Mouse (Mus musculus) embryo, embryonic 11.5 days (tissue): ENCODE results near the gene Babam2.
"Not testable (repeated sequence)": the region's sequence is repeated elsewhere in the genome, so short reads cannot be mapped to it uniquely, and the experiment has no call there.

Source experiments
- DNase-seq: peaks from one replicate; pipeline ENCODE4 v3.0.0-alpha.2; 2012; ENCODE audit warnings: low read depth, low spot score

Babam2 gene

DNA sequence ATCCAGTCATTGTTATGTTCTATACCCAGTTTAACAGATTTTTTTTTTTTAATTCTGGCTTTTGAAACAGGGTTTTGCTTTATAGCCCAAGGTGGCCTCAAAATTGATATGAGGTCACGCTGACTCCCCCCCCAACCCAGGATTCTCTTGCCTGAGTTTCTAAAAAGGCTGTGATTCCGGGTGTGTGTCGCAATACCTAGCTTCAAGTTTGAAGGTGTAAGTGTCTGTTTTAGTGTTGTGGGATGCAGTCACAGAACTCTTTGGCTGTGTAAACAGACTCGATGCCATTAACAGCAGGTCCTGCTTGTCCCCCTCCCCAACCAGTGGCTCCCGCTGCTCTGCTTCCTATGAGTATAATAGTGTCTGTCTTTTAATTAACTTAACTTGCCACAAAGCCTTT lies 84.1 kb downstream of the Babam2 start:
- no peak for DNase-seq

DNA sequence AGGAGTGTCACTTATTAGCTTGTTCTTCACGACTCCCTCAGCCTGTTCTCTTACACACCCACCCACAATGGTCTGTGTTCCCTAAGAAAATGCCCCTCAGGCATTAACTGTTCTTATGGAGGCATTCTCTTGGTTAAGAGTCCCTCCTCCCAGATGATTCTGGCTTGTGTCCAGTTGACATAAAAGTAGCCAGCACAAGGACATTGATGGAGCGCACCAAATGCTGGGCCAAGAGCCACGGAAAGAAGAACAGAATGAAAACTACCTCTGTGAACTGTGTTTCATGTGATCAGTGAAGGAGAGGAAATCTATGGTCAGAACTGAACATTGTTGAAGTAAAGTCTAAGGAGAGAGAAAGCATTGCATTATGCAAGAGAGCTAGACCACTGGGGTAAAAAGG lies 89.7 kb downstream of the Babam2 start:
- no peak for DNase-seq

- DNase-seq, result no peak
These were observed 90.1 kb downstream of the Babam2 start for GRCm38 (mm10) chr5:31787622-31788021.

GRCm38 (mm10) chr5:31792338-31792737 lies 94.9 kb downstream of the Babam2 start:
- DNase-seq, result no peak

- no peak for DNase-seq
These were observed 95.4 kb downstream of the Babam2 start for GRCm38 (mm10) chr5:31792863-31793262.

GRCm38 (mm10) chr5:31795414-31795813 lies 97.9 kb downstream of the Babam2 start:
- DNase-seq, result no peak

DNA sequence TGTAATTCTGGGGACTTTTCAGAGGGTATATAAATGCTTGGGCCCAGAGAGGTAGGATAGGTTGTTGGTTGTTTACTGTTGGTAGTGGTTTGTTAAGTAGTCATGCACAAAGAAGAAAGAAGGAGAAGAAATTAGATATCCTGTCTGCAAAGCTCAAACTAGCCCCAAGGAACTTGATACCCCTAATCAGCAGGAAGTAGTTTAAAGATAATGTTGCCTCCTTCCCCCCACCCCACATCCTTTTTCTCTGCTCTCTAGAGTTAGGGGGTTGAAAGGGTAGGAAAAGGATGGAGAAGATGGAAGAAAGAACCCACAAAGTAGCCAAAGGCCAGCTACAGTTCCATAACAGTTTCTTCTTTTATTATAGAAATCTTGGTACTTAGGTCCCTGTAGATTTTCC lies 99.5 kb downstream of the Babam2 start:
- no peak for DNase-seq

DNA sequence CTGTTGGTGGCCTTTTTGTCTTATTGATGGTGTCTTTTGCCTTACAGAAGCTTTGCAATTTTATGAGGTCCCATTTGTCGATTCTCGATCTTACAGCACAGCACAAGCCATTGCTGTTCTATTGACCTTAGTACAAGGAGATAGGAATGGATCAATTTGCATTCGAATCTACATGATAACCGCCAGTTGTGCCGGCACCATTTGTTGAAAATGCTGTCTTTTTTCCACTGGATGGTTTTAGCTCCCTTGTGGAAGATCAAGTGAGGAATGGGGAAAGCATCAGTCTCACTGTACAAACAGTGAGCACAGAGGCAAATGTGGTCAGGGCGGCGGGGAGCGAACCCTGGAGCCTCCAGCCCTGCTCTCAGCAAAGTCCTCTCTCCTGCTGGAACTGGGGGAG lies 106.7 kb downstream of the Babam2 start:
- DNase-seq, result not testable (repeated sequence)

DNA sequence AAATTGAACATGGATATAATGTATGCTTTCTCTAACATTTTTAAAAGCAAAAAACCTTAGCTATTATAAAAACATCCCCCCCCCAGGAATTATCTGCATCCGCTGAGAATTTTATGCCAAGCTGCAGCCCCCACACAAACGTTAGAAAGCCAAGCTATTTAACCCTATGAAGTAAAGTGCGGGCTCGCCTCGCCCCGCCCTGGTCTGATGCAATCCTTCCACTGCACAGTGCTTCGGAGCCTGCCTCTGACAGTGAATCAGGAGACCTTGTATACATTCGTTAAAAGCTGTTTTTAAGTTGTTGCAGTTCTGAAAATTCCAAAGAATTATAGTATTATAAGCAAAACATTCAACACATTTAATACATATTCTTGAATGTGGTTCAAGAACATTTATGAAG lies 107.3 kb downstream of the Babam2 start:
- DNase-seq, result no peak

DNA sequence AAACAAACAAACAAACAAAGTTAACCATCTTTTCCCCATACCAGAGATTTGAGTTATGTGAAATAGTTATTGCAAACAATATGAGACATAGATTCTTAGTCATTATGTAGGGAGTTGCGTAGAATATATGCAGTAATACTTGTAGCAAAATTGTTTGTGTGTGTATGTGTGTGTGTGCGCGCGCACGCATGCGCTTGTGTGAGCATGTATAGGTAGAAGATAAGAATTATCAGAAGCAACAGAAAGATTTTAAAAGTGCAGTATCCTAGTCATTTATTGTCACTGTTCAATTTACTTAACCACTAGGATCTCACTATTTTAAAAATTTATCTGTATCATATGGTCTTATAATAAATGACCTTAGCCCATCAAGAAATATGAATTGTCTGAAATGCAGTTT lies 109.8 kb downstream of the Babam2 start:
- DNase-seq, result no peak

DNA sequence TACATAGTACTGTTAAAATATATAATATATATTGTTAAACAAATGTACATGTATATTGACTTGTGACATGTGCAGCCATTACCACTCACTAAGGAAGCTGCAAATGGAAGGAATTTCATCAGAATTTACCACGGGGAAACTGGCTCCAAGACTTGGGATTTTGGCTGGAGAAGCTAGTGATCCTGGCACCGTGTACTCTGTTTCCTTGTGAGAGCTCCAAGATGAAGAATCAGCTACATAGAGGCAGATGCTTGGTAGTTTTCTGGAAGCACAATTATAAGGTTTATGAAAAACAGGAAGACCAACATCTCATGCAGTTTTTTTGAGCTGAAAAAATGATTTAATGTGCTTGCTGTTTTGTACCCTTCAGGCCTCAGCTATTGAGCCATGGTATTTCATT lies 110.8 kb downstream of the Babam2 start:
- no peak for DNase-seq

DNA sequence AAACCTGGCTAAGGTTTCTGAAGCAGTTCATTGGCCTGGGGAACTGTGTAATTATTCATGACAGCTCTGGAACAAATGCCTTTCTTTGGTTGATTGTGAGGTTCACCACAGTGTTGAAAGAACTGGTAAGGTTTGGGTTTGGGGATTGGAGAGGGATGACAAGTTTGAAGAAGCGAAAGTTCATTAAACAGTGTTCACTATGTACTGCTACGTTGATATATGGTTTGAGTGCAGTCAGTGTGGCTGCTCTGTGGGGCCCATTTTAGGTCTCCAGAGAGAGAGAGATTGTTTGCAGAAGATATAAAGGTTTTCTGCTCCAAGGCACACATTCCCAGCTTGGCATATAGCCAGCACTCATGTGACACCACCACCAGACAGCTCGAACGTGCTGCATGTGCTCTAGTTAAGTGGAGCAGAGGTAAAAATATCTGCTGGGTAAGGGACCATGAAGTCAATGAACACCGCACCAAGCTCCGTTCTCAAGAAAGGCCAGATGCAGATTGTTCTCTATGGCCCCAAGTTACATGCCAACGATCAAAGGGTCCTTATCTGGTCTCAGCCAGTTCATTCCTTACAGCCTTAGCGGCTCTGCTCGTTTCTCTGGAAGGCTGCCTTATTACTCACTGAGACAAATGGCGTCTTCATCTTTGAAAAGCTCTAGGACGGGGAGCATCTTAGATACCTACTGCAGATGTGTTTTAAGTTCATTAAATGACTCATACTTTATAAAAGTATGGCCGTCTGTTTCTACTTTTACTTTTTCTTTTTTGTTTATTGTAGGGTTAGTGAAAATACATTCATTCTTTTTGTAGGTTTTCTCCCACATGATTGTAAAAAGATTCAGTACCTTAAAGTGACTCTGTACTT lies 113.5 kb downstream of the Babam2 start:
- peak; percentile 13 for DNase-seq

DNA sequence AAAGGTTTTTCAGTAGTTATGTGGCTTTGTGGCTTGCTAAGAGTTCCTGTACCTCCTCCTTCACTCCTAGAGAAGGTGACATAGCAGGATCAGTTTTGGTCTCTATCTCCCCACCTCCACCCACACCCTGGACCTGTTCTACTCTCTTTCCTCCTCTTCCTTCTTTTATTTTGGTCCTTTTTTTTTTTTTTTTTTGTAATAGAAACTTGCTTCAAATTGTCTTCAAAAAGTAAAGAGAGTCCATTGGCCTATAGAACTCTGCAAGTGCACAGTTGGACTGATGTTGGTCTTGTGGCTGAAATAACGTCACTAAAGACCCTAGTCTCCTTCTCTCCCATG lies 114.1 kb downstream of the Babam2 start:
- DNase-seq, result no peak

GRCm38 (mm10) chr5:31813156-31813675 lies 115.7 kb downstream of the Babam2 start:
- no peak for DNase-seq

- no peak for DNase-seq
These were observed 116.6 kb downstream of the Babam2 start for GRCm38 (mm10) chr5:31814068-31814467.

- DNase-seq, result peak; percentile 30
These were observed 117.6 kb downstream of the Babam2 start for GRCm38 (mm10) chr5:31815129-31815528.

DNA sequence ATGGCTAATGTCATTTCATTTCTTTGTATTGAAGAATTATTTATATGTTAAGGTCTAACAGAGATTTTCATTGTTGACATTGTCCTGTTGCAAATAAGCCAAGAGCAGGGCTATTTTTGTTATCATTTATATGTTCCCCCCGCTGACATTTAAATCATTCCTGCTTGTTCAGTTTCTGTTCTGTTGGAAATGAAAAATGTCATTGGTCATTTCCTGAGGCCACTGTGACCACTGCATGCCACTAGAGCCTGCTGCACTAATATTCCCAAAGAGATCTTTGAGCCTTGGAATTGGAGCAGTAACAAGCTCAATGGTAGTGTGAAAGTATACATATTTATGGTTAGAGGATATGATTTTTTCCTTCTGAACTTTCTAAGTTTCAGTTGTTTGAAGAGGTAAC lies 118.6 kb downstream of the Babam2 start:
- DNase-seq, result no peak

DNA sequence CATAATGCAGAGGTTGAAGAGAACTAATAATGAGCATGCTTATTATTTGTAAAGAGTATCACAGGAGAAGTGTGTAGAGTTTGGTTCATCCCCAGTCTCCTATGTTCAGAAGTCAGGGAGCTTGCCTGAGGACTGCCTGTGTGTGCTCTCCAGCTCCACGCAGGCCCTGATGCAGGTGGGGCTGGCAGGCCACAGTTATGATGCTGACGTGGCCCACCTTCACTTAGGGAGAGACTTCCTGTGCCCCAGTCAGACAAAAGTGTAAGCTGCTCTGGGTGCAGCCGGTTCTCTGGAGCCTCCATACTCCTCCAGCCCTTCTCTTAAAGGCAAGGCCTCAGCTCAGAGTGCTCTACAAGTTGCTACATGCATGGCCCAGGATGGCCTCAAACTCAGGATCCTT lies 123.3 kb downstream of the Babam2 start:
- no peak for DNase-seq

DNA sequence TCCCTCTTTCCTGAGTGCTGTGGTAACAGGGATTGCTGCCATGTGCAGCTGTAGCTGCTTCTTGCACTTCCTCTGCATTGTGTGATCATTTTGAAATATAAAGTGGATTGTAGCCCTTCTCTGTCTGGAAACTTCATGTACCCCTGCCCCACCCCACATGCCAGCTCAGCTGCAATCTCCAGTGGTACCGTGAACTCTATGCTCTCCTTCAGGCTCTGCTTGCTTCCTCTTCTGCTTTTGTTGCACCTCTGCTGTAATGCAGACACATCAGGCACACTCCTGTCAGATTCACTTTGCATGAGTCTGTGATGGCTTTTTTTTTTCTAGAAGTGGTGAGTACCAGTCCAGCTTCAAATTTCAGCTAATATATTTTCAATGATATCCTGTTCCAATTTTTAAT lies 123.7 kb downstream of the Babam2 start:
- no peak for DNase-seq

GRCm38 (mm10) chr5:31823673-31824072 lies 126.2 kb downstream of the Babam2 start:
- no peak for DNase-seq

DNA sequence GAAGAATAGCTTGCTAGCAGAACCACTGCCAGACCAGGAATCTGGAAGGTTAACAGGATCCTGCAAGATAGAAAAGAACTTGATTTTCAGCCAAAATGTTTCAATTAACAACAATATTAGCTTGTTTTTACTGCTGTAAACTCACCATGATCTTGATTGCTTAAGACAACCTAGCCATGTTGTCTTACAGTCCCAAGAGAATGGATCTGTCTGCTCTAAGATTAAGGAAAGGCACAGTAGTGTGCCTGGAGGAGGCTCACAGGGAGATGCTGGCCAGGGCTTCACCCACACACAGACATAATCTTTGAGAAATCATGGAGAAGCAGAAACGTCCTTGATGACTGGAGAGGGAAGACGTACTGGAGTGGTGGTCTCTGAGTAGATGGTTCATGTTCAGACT lies 126.6 kb downstream of the Babam2 start:
- no peak for DNase-seq

GRCm38 (mm10) chr5:31827304-31827703 lies 129.8 kb downstream of the Babam2 start:
- DNase-seq, result no peak

- DNase-seq, result no peak
These were observed 130.4 kb downstream of the Babam2 start for GRCm38 (mm10) chr5:31827896-31828295.

- DNase-seq, result no peak
These were observed 131.3 kb downstream of the Babam2 start for GRCm38 (mm10) chr5:31828747-31829146.
